Mouse (Mus musculus): Measurements from ENCODE around the gene Angptl3. TPM values are rescaled to one million over a fixed set of nuclear protein-coding genes. Genes with fewer than 3 reads are reported as not detected.

The Angptl3 gene
- under 1 TPM; 0.47 to 0.66 TPM for total RNA-seq (2021)

DNA sequence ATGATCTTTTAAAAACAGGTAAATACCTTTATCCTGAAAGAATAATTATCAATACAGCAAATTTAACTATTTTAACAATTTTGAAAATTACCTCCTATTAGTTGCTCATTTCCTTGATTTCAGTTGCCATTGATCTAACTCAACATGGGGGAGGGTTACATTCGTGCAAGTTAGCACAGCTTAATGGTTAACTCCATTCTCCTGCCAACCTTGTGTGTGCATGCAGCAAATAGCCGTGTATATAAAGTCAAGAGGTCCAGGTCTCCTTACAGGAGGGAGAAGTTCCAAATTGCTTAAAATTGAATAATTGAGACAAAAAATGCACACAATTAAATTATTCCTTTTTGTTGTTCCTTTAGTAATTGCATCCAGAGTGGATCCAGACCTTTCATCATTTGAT lies at the start of gene Angptl3:
Gene Angptl3 (plus strand): TSS at position 269 of the 400 bp plus-strand sequence.
- DNase-seq: no peak

DNA sequence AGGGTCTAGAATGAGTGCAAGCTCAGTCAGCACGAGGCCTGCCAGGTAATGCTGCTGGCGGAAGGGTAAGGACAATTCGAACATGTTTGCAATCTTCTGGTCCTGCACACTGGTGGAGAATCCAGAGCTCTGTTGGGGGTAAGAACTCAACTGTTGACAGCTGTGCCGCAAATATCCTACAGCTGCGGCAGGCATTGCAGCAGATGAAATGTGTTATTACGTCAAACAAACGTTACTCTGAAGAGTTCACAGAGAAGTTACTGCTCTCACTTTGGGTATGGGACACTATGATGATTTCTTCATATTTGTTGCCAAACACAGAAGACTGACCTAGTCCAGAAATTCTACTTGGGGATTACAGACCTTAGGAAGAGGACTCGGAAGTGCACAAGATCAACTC lies 46.1 kb upstream of the Angptl3 start:
- no peak for DNase-seq

DNA sequence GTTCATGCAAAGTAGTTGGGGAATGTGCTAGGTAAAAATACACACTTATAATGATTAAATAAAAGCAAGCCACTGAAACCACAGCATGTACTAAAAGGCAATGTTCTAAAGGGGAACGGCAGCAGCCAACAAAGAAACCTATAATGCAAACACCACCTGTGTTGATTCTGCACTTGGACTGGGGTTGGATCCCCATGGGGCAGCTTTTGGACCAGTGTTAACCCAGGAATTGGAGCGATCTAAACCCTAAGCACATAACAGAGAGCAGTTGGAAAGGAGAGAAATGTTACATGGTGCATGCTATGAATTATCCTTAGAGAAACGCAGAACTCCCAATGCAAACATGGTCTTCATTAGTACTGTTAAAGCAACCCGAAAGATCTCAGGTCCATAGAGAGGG lies 37.3 kb upstream of the Angptl3 start:
- DNase-seq: no peak

DNA sequence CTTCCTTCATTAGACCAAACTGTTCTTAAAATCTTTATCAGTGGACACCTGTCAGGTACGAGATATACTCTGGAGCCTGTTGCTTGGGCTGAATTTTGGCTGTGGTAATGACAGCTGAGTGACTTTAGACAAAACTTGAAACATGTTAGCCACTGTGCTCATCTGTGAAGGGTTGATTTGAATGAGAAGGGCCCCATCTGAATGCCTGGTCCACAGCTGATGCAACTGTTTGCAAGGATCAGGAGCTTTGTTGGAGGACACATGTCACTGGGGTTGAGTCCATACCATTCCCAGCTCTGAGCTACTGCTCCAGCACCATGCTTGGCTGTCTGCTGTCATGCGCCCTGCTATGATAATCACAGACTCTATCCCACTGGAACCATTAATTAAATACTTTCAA lies 25.2 kb upstream of the Angptl3 start:
- DNase-seq: no peak

DNA sequence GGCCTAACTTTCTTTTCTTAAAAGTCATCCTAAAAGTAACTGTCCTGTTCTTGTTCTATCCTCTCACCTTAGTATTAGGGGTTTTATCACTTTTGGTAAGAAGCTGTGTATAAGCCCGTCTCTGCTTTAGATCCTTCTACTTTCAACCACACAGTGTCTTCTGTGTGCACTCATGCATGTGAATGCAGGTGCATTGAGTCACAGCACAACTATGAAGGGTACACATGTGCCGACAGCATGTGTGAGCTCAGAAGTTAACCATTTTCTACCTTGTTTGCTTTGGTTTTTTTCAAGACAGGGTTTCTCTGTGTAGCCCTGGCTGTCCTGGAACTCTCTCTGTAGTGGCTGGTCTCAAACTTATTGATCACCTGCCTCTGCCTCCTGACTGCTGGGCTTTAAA lies 24.4 kb upstream of the Angptl3 start:
- DNase-seq: no peak

DNA sequence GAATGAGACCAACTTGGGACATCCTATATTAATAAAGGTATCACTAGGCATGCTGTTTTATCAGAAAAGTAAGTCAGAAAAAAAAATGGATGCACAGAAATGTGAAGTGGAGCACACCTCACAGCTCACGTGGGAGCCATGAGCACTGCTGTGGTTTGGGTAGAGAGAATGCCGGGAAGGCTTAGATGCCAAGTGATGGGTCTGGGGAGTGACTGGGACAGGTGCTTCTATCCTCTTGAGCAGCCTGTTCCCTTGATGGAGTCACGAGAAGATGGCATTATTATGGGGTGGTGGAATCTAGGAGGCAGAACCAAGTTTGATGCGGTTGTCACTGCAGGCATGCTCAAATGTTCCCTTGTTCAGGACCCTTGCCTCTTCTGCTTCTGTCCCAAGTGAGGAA lies 19.7 kb upstream of the Angptl3 start:
- DNase-seq: no peak

DNA sequence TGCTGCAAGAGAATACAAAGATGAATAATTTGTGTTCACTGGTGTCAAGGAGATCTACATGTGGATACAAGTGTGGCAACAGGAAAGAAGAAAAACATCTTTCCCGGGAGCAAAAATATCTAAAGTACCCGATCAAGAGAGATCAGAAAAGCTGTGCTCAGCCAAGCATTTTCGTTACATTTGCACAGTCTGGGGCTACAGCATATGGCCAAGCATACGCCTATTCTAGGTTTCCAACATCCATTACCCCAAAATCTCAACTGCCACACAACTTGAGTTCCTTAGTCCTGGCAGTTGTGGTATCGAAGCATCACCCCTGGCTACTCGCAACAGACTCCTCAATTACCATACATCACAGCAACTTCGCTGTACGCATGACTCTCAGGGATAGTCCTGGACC lies 8.5 kb upstream of the Angptl3 start:
- no peak for DNase-seq

DNA sequence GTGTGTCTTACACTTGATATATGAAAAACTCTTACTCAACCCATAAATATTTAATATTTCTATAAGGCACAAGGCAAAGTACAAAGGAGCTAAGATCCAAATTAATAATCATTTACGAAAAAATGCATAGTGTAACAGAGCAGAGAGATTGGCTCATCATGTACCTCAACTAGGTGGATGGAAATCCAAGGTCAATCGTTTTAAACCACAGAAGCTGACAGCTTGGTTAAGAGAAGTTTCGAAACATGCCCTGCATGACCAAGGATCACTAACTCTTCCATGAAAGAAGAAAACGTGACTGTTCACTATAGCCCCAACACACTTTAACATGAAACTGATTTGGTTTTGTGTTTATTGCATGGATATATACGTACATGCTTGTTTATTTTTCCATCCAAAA lies 2.4 kb upstream of the Angptl3 start:
- DNase-seq: no peak

DNA sequence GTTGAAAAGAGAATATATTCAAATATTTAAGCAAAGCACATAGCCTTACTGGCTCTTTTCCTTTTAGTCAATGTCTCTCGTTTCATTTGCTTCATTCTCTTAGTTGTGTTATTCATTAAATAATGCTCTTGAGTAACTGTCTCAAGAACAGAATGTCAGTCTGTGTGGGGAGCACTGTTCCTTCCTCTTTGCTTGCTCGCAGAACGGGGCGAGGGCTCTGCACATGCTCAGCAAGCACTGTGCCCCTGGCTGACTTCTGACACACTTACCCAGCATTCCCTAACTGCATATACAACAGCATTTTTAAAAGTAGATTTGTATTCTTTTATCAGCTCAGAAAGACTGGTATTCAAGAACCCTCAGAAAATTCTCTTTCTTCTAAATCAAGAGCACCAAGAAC lies 2.2 kb downstream of the Angptl3 start:
- peak in 1 of 2 experiments; percentile 9 for DNase-seq

DNA sequence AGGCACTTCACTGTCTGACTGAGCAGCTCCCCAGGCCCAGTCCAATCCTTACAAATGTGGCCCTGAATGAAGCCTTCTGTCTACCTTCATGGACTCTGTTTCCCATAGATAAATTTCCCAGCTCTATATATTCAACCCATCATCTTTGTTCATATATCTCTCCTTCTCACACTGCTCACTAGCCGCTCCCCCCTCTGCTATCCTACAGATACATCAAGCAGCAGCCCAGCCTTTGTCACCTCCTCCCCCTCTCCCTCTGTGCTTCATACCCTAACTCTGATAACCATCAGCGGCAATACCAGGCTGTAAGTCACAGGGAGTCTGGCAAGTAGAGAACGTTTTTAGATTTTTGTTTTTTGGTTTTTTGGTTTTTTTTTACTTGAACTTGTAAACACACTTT lies 14.1 kb downstream of the Angptl3 start:
- DNase-seq: no peak

DNA sequence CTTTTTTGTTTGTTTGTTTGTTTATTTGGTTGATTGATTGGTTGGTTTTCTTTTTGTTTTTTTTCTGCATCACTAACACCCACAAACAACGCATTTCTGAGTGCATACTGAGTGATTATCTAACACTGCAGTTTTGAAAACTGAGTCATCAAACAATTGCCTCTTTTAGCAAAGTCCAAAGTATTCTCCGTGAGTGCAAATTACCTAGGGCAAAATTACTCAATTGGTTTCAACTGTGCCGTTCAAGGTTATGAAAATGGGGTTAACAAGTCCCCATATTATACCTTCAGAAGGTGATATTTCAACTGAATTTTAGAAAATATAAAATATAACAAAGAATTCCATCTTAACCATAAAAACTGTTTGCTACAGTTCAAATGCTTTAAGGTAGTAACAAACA lies 15.7 kb downstream of the Angptl3 start:
- no peak for DNase-seq

DNA sequence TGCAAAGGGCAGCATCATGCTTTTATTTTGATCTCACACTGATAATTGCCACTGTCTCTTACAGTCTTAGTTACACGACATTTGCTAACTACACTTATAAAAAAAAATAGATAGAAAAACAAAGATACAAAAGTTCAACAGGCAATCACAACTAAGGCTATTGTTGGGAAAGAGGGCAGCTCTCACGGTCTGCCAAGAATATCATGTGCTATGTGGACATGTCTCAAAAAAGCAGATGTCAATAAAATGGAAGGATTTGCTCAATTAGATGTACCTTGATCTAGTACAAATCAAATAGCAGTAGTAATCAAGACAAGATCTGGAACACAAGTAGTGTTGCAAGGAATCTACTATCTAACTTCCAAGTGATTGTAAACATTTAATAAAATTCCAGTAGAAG lies 17.8 kb downstream of the Angptl3 start:
- no peak for DNase-seq

DNA sequence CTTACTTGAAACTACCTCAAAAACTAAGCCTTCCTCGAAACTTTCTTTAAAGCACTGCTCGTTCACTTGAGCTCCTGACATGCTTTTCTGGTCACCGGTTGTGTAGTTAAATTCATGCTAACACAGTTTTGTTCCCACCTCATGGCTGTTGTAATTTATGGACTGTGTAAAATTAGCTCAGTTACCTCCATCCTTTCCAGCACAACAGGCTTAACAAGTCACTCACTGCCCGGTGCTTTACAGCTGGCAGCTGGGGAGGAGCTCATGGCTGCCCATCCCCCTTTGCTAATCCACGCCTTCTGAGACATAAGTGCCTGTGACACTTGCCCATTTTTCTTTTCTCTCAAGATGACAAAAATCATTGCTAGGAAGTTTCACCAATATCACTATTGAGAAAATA lies 33.8 kb downstream of the Angptl3 start:
- no peak for DNase-seq

DNA sequence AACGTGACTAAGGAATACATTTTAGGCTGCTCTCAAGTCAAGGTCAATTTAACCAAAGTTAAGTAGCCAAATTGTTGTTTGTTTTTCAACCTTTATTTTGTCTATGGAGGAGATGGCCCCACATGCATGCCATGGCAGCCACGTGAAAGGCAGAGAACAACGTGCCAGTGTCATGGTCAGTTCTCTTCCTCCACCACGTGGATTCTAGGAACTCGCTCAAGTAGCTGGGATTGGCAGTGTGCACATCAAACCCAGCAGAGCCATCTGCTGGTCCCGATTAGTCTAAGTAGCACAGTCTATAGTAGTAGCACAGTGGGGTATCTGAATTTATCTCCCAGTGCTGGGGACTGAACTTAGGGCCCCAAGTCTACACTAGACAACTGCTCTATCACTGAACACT lies 38.1 kb downstream of the Angptl3 start:
- no peak for DNase-seq

DNA sequence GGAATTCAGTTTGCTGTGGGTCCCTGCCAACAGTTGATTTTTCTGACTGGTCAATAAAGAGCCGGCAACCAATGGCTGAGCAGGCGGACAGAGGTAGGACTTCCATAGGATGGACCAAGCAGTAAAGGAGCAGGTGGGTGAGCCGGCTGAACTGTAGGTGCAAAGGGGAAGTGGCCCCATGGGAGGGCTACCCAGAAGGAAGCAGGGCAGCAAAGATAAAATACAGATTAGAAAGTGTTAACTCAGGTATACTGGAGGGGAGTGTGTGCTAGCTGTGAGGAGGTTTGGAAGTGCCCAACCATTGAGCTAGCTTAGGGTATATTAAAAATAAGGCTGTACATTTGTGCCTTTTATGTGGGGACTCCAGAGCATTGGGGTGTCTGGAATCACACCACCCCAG lies 47.3 kb downstream of the Angptl3 start:
- no peak for DNase-seq

DNA sequence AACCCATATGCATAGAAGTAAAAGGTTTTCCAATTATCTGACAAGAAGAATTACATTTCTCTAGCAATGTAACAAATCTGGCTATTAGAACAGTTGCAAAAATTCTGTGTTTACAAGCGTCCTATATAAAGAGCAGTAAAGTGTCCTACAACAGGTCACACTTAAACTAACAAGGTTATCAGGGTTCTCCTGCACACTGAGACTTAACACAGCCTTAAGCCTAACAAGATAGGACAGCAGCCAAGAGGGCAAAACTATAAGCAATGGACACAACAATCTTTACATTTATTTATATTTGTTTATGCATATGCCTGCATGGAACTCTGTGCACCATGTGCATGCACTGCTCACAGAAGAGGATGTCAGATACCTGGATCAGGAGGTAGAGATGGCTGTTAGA lies 50.4 kb downstream of the Angptl3 start:
- DNase-seq: no peak

DNA sequence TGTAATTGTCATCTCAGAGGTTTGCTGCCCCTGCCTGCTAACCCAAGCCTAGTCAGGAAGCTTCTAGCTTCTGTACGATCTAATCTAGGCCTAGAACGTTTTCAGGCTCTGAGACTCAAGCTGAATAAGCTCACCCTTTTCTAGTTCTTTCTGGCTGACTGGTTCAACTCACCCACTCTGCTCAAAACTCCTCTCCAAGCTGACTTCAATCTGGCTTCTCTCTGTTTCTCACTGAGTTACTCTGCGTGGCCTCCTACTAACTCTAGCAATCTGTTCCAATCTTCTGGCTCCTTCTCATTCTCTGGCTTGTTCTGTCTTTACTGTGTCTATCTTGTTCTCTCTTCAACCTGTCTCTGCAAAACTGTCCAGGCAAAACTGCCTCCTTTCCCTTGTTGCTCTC lies 53.1 kb downstream of the Angptl3 start:
- DNase-seq: no peak

DNA sequence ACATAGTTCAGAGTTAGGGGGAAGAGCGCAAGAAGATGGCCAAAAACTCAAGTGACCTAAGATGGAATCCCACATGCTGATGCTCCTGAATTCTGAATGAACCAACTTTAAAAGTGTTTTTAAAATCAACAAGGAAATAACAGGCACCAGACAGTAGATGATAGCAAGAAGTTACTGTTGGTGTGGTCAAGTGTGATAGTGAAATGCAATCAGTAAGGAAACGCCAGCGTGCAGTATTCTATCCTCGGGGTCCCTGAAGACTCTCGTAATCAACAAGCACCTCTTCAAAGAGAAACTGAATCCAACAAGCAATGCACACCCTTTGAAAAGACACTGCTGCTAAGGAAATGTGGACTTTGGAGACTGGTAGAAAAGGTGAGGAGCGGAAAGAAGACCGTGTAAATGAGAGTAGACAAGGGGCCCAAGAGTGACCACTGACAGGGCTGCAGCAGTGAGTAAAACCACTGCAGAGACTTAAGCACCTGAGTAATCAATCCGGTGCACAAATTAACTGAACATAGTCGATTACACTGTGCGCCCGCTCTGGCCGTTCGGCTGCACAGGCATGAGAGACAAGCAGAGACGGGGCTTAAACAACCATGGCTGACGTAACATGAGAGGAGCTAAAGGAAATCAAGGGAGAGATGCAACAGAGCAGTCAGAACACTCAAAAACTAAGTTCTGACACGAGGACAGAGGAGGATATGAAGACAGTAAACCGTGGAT lies 57.2 kb downstream of the Angptl3 start:
- no peak for DNase-seq

DNA sequence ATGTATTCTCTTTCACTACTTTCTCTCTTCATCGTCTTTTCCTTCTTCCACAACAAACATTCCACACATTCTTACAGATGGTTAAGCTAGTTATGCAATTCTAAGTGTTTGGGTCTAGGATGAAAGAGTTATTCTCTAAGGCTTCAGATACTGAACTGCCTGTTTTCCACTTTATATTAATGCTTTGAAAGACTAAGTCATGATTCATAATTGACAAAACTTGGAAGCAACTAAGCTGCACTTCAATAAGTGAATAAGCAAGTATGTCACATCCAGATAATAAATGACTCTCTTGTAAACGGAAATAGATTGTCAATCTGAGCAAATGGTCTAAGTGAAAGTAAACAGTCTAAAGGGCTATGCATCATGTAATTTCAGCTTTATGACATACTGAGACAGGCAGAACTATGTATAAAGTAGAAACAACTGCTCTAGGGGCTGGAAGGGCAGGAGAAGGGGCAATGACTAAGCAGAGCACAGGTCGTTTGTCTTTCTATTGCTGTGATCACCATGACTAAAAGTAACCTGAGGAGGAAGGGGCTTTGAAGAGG lies 60.5 kb downstream of the Angptl3 start:
- no peak for DNase-seq

DNA sequence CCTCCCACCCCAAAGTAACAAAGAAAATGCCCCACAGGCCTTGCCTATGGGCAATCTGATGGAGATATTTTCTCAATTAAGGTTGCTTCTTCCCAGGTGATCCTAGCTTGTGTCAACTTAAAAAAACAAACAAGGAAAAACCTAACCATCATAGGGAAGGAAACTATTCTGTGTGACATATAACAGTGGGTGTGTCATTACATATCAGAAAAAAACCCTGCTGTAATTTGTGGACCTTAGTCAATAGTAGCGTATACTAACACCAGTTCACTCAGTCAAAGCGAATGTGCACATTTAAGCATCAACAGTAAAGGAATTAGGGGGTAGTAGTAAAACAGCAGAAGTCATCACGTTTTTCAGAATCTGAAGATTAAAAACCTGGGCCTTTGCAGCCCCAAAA lies 61.0 kb downstream of the Angptl3 start:
- DNase-seq: no peak
